Mouse (Mus musculus) layer of hippocampus, adult 9-11 months (tissue): ENCODE measurements around the gene Trpc3.

Experiments
- DNase-seq: peaks from one replicate; pipeline ENCODE4 v3.0.0; 2022

The Trpc3 gene

DNA sequence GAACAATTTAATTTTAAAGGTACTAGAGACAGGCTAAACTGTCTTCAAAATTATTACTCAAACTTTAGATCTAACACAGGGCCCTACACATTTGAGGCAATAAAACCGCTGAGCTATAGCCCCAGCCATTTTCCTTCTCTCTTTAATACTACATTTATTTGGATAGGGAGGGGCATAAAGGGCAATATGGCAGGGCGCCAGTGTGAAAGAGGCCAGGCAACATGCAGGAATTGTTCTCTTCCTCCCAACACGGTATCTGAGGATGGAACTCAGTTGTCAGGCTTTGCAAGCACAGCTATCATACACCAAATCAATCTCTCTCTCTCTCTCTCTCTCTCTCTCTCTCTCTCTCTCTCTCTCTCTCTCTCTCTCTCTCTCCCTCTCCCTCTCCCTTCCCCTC, 91.2 kb downstream of the Trpc3 start:
- no peak for DNase-seq

DNA sequence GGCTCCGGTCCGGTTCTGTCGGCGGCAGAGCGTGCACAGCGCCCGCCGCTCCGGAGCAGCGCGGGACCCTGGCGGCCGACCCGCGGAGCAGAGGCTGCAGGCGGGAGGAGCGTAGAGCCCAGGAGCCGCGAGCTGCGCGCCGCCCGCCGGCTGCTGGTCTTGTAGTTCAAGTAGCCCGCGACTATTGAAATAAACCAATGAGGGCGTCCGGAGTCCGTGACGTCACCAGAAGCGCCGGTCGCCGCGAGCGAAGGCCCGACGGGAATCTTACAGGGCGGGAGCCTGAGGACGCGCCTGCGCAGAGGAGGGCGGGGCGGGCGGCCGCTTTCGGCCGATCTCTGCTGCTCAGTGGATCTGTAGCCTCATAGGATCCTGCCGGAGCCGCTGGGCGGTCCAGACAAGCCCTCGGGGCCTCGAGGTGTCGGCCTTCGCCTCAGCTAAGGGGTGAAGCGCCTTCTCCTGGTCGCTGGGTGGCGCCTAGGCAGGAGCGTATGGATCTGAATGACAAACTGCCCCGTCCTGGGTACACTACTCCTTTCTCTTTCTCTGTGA, 118.1 kb downstream of the Trpc3 start, which contains the start of gene Ccna2:
TSS of gene Ccna2 (minus strand) at position 324 of the 552 bp plus-strand sequence.
- DNase-seq, result peak; percentile 98

DNA sequence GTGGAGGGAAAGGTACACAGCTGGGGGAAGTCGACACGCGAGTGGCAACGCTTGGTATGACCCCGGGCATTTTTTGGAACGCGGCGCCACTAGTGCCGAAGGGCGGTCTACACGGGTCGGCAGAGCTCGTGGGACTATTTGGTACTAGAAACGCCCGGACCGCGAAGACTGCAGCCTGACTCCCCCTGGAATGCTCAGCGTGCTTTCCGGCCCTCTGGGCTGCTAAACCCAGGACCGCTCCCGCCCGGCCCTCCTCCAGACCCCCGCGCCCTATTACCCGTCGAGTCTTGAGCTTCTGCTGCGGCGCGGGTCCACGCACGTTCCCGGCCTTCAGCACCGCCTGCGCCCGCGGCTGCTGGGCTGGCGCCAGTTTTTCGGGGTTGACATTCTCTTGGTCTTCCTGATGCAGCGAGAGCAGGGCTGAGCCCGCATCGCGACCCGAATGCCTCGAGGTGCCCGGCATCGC, 118.6 kb downstream of the Trpc3 start:
- no peak for DNase-seq
